Mouse (Mus musculus) frontal cortex, postnatal 10 days (tissue): ENCODE data around the gene Rftn1.
"Not testable (repeated sequence)": the region's sequence is repeated elsewhere in the genome, so short reads cannot be mapped to it uniquely, and the experiment has no call there.

Source experiments
- DNase-seq, 2 experiments: peaks; one replicate each; pipeline ENCODE4 v3.0.0; 2022; ENCODE audit warnings: low spot score in 2 of 2, mixed read lengths in 1 of 2

Gene Rftn1

GRCm38 (mm10) chr17:50190131-50191015 lies at the start of gene Rftn1:
TSS of gene Rftn1 (minus strand) at chr17:50190674.
- peak in 1 of 2 experiments; percentile 31 for DNase-seq

- DNase-seq, result no peak
Measured at GRCm38 (mm10) chr17:50237818-50238610, 47.5 kb upstream of the Rftn1 start.

- DNase-seq, result peak; percentile 54 to 84
Measured at GRCm38 (mm10) chr17:50237436-50237709, 46.9 kb upstream of the Rftn1 start.

GRCm38 (mm10) chr17:50236702-50237435 lies 46.4 kb upstream of the Rftn1 start:
- no peak for DNase-seq

- no peak for DNase-seq
Measured at GRCm38 (mm10) chr17:50235943-50236701, 45.6 kb upstream of the Rftn1 start.

- DNase-seq, result no peak
Measured at GRCm38 (mm10) chr17:50233956-50234355, 43.5 kb upstream of the Rftn1 start.

GRCm38 (mm10) chr17:50232821-50233220 lies 42.3 kb upstream of the Rftn1 start:
- DNase-seq, result no peak

GRCm38 (mm10) chr17:50231206-50231605 lies 40.7 kb upstream of the Rftn1 start:
- DNase-seq, result no peak

- DNase-seq, result no peak
Measured at GRCm38 (mm10) chr17:50229534-50229933, 39.1 kb upstream of the Rftn1 start.

GRCm38 (mm10) chr17:50227366-50227765 lies 36.9 kb upstream of the Rftn1 start:
- DNase-seq, result no peak

GRCm38 (mm10) chr17:50224718-50225117 lies 34.2 kb upstream of the Rftn1 start:
- no peak for DNase-seq

- DNase-seq, result no peak
Measured at GRCm38 (mm10) chr17:50217978-50218377, 27.5 kb upstream of the Rftn1 start.

GRCm38 (mm10) chr17:50215104-50215503 lies 24.6 kb upstream of the Rftn1 start:
- no peak for DNase-seq

- DNase-seq, result no peak
Measured at GRCm38 (mm10) chr17:50213117-50213516, 22.6 kb upstream of the Rftn1 start.

GRCm38 (mm10) chr17:50211816-50212215 lies 21.3 kb upstream of the Rftn1 start:
- no peak for DNase-seq

GRCm38 (mm10) chr17:50209831-50210230 lies 19.4 kb upstream of the Rftn1 start:
- DNase-seq, result no peak

- no peak for DNase-seq
Measured at GRCm38 (mm10) chr17:50208137-50209045, 17.9 kb upstream of the Rftn1 start.

GRCm38 (mm10) chr17:50206262-50206661 lies 15.8 kb upstream of the Rftn1 start:
- not testable (repeated sequence) for DNase-seq

- not testable (repeated sequence) for DNase-seq
Measured at GRCm38 (mm10) chr17:50205840-50206239, 15.4 kb upstream of the Rftn1 start.

GRCm38 (mm10) chr17:50205152-50205782 lies 14.8 kb upstream of the Rftn1 start:
- DNase-seq, result no peak
